Mouse (Mus musculus) heart, embryonic 12.5 days (tissue): ENCODE measurements at regions not wholly inside any gene's neighbourhood (a gene's known extent, or its start where the extent isn't known, plus 50 kb on each side); places are given as distances from the start of the nearest gene placed in this dataset.
A peak's percentile ranks its signal among the peaks of the same experiment; 100 is the strongest.

Source experiments
- ATAC-seq: fragments of 200-750 bp; cut with Nextera tagmentation; 2 replicates; pipeline ENCODE4 v1.8.0; 2017; ENCODE audit warnings: moderate TSS enrichment, moderate library complexity; ENCODE audit not compliant: insufficient number of reproducible peaks, low FRiP score
- H3K27ac ChIP-seq: fragments of 300-500 bp; sonication (generic); 2 replicates; pipeline ENCODE4 v1.5.1; 2016; ENCODE audit warnings: mild to moderate bottlenecking, moderate library complexity; ENCODE audit not compliant: poor library complexity, severe bottlenecking
- H3K27me3 ChIP-seq: fragments of 300-500 bp; sonication (generic); replicated peaks from 2 replicates; pipeline ENCODE4 v1.6.1; 2016; ENCODE audit warnings: mild to moderate bottlenecking, moderate library complexity
- H3K36me3 ChIP-seq: fragments of 300-500 bp; sonication (generic); 2 replicates; pipeline ENCODE4 v1.6.1; 2016; ENCODE audit warnings: mild to moderate bottlenecking, moderate library complexity
- H3K4me1 ChIP-seq: fragments of 300-500 bp; sonication (generic); replicated peaks from 2 replicates; pipeline ENCODE4 v1.6.1; 2016; ENCODE audit warnings: mild to moderate bottlenecking
- H3K4me2 ChIP-seq: fragments of 300-500 bp; sonication (generic); 2 replicates; pipeline ENCODE4 v1.6.1; 2016; ENCODE audit warnings: mild to moderate bottlenecking, moderate library complexity
- H3K4me3 ChIP-seq: fragments of 300-500 bp; sonication (generic); 2 replicates; pipeline ENCODE4 v1.5.1; 2016; ENCODE audit warnings: mild to moderate bottlenecking
- H3K9ac ChIP-seq: fragments of 300-500 bp; sonication (generic); 2 replicates; pipeline ENCODE4 v1.6.1; 2016; ENCODE audit warnings: mild to moderate bottlenecking, moderate library complexity
- H3K9me3 ChIP-seq: fragments of 300-500 bp; sonication (generic); replicated peaks from 2 replicates; pipeline ENCODE4 v1.6.1; 2016; ENCODE audit warnings: mild to moderate bottlenecking, moderate library complexity
- WGBS: fragments of 180-500 bp; shearing (Covaris S2); methylation state at CpG from one replicate; pipeline ENCODE4 v1.1.7; 2016; 5-methylcytosine and 5-hydroxymethylcytosine counted together

- Histone ChIP-seq H3K27ac (no peak overlapping the region), H3K9ac (no peak overlapping the region), H3K9me3 (no peaks in the 10 kb centered on the region), H3K4me1 (no peaks in the 10 kb centered on the region), H3K27me3 (no peaks in the 10 kb centered on the region), H3K4me3 (no peak overlapping the region), H3K36me3 (no peaks in the 10 kb centered on the region), H3K4me2 (no peak overlapping the region)
- WGBS = 71% methylated on average over 3 of the region's 3 CpGs
- no peak for ATAC-seq
Observed at GRCm38 (mm10) chr4:69753086-69753485, 657.2 kb downstream of the Cdk5rap2 start.

- 0 out of 2 replicates have a peak overlapping the region, but pooled peaks have one; percentile 26 for H3K4me2 ChIP-seq
- ATAC-seq = no peak
Observed at GRCm38 (mm10) chr4:69739833-69740510, 670.3 kb downstream of the Cdk5rap2 start.

More at GRCm38 (mm10) chr4:69739833-69740510, 670.3 kb downstream of the Cdk5rap2 start:
- Histone ChIP-seq H3K36me3 (no peaks in the 10 kb centered on the region), H3K4me3 (no peak overlapping the region), H3K27ac (no peak overlapping the region), H3K9ac (no peak overlapping the region), H3K27me3 (no peaks in the 10 kb centered on the region), H3K9me3 (no peaks in the 10 kb centered on the region), H3K4me1 (peaks cover 4% of the 10 kb centered on the region; the same call in 1 of the 2 replicates)
- whole genome bisulfite sequencing = 36% methylated on average over 7 of the region's 7 CpGs
